Mouse (Mus musculus) MEL (cell line): ENCODE data around the gene Smim8. TPM values are rescaled to one million over a fixed set of nuclear protein-coding genes. Genes with fewer than 3 reads are reported as not detected.

Experiments used
- DNase-seq: peaks from one replicate; pipeline ENCODE4 v3.0.0; 2011; ENCODE audit warnings: low read depth, low spot score
- H3K27ac ChIP-seq: 2 replicates; pipeline ENCODE4 v1.5.1; 2012; ENCODE audit warnings: low read depth, mild to moderate bottlenecking, control low read depth, low read length, moderate library complexity; ENCODE audit not compliant: control insufficient read depth
- H3K27me3 ChIP-seq, 2 experiments: fragments of 150-350 bp in 1 of 2; sonication (generic) in 1 of 2; 2 replicates each; pipeline ENCODE4 v1.6.1; 2012; ENCODE audit warnings: low read length in 2 of 2, mild to moderate bottlenecking in 2 of 2, improper control_type of control experiment in 1 of 2, moderate library complexity in 1 of 2; ENCODE audit not compliant: insufficient read depth in 2 of 2, control insufficient read depth in 1 of 2
- H3K36me3 ChIP-seq, 2 experiments: 2 replicates each; pipeline ENCODE4 v1.6.1; 2012 to 2014; ENCODE audit warnings: low read length in 2 of 2, improper control_type of control experiment in 1 of 2, inconsistent platforms in 1 of 2, mild to moderate bottlenecking in 1 of 2; ENCODE audit not compliant: insufficient read depth in 2 of 2, control insufficient read depth in 1 of 2
- H3K4me1 ChIP-seq, 2 experiments: fragments of 150-350 bp in 1 of 2; sonication (generic) in 1 of 2; 2 replicates each; pipeline ENCODE4 v1.6.1; 2012; ENCODE audit warnings: low read length in 2 of 2, improper control_type of control experiment in 1 of 2, mild to moderate bottlenecking in 1 of 2; ENCODE audit not compliant: insufficient read depth in 2 of 2, control insufficient read depth in 1 of 2
- H3K4me3 ChIP-seq, 2 experiments: fragments of 150-350 bp in 1 of 2; sonication (generic) in 1 of 2; 2 replicates each; pipeline ENCODE4 v1.5.1; 2012; ENCODE audit warnings: low read depth in 2 of 2, low read length in 2 of 2, mild to moderate bottlenecking in 2 of 2, moderate library complexity in 2 of 2, control low read depth in 1 of 2, improper control_type of control experiment in 1 of 2; ENCODE audit not compliant: control insufficient read depth in 1 of 2, insufficient read depth in 1 of 2
- H3K79me2 ChIP-seq: 2 replicates; pipeline ENCODE4 v1.6.1; 2012; ENCODE audit warnings: mild to moderate bottlenecking, low read length, moderate library complexity; ENCODE audit not compliant: control insufficient read depth, poor library complexity, insufficient read depth
- H3K9ac ChIP-seq: 2 replicates; pipeline ENCODE4 v1.6.1; 2012; ENCODE audit warnings: low read depth, mild to moderate bottlenecking, control low read depth, low read length, moderate library complexity; ENCODE audit not compliant: control insufficient read depth, poor library complexity, severe bottlenecking
- H3K9me3 ChIP-seq: fragments of 150-350 bp; sonication (generic); replicated peaks from 2 replicates; pipeline ENCODE4 v1.6.1; 2012; ENCODE audit warnings: mild to moderate bottlenecking, low read length, improper control_type of control experiment, moderate library complexity; ENCODE audit not compliant: insufficient read depth
- BHLHE40 ChIP-seq: IDR thresholded peaks from 2 replicates; pipeline ENCODE4 v1.6.1; 2012; ENCODE audit warnings: low read depth, mild to moderate bottlenecking, inconsistent platforms, low read length, improper control_type of control experiment, borderline replicate concordance
- CHD2 ChIP-seq: IDR thresholded peaks from 2 replicates; pipeline ENCODE4 v1.6.1; 2011; ENCODE audit warnings: low read length, improper control_type of control experiment
- CTCF ChIP-seq, 3 experiments: IDR thresholded peaks in 2 of 3; conservative IDR thresholded peaks in 1 of 3; 2 replicates each; pipeline ENCODE4 v1.5.1; 2011 to 2012; ENCODE audit warnings: low read length in 3 of 3, low read depth in 2 of 3, mild to moderate bottlenecking in 2 of 3, improper control_type of control experiment in 1 of 3, inconsistent platforms in 1 of 3, mixed read lengths in 1 of 3, moderate library complexity in 1 of 3; ENCODE audit not compliant: control insufficient read depth in 1 of 3, insufficient read depth in 1 of 3, poor library complexity in 1 of 3, severe bottlenecking in 1 of 3
- E2F4 ChIP-seq: IDR thresholded peaks from 2 replicates; pipeline ENCODE4 v1.6.1; 2011; ENCODE audit warnings: low read depth, low read length, improper control_type of control experiment, borderline replicate concordance
- ELF1 ChIP-seq: IDR thresholded peaks from 2 replicates; pipeline ENCODE4 v1.6.1; 2014; ENCODE audit warnings: low read depth, mild to moderate bottlenecking, inconsistent platforms, low read length, improper control_type of control experiment, moderate library complexity
- EP300 ChIP-seq, 2 experiments: IDR thresholded peaks; 2 replicates each; pipeline ENCODE4 v1.6.1; 2011; ENCODE audit warnings: improper control_type of control experiment in 2 of 2, low read length in 2 of 2, low read depth in 1 of 2, mild to moderate bottlenecking in 1 of 2
- ETS1 ChIP-seq: IDR thresholded peaks from 2 replicates; pipeline ENCODE4 v1.6.1; 2012; ENCODE audit warnings: low read depth, mild to moderate bottlenecking, inconsistent platforms, low read length, improper control_type of control experiment, moderate library complexity
- GATA1 ChIP-seq: IDR thresholded peaks from 2 replicates; pipeline ENCODE4 v1.6.1; 2011; ENCODE audit warnings: low read depth, low read length, improper control_type of control experiment
- HCFC1 ChIP-seq: IDR thresholded peaks from 2 replicates; pipeline ENCODE4 v1.6.1; 2012; ENCODE audit warnings: low read depth, mild to moderate bottlenecking, inconsistent platforms, low read length, improper control_type of control experiment, moderate library complexity
- JUND ChIP-seq: IDR thresholded peaks from 2 replicates; pipeline ENCODE4 v1.6.1; 2011; ENCODE audit warnings: low read depth, mild to moderate bottlenecking, improper control_type of control experiment, low read length
- KAT2A ChIP-seq: conservative IDR thresholded peaks from 2 replicates; pipeline ENCODE4 v1.6.1; 2012; ENCODE audit warnings: low read depth, low read length, improper control_type of control experiment, inconsistent platforms
- MAFK ChIP-seq: IDR thresholded peaks from 2 replicates; pipeline ENCODE4 v1.6.1; 2011; ENCODE audit warnings: low read depth, mild to moderate bottlenecking, low read length, improper control_type of control experiment, borderline replicate concordance
- MAX ChIP-seq: IDR thresholded peaks from 2 replicates; pipeline ENCODE4 v1.6.1; 2011; ENCODE audit warnings: low read length, improper control_type of control experiment
- MAZ ChIP-seq: IDR thresholded peaks from 2 replicates; pipeline ENCODE4 v1.6.1; 2012; ENCODE audit warnings: low read depth, mild to moderate bottlenecking, inconsistent platforms, low read length, improper control_type of control experiment
- MEF2A ChIP-seq: IDR thresholded peaks from 2 replicates; pipeline ENCODE4 v1.6.1; 2014; ENCODE audit warnings: low read depth, mild to moderate bottlenecking, inconsistent platforms, low read length, improper control_type of control experiment; ENCODE audit not compliant: poor library complexity, insufficient replicate concordance, severe bottlenecking; ENCODE audit errors: extremely low read depth
- MXI1 ChIP-seq: IDR thresholded peaks from 2 replicates; pipeline ENCODE4 v1.6.1; 2011; ENCODE audit warnings: mild to moderate bottlenecking, low read depth, low read length, improper control_type of control experiment
- MYC ChIP-seq: IDR thresholded peaks from 2 replicates; pipeline ENCODE4 v1.6.1; 2011; ENCODE audit warnings: low read depth, mild to moderate bottlenecking, low read length, improper control_type of control experiment, moderate library complexity
- NELFE ChIP-seq: IDR thresholded peaks from 2 replicates; pipeline ENCODE4 v1.6.1; 2011; ENCODE audit warnings: low read depth, low read length, improper control_type of control experiment
- NRF1 ChIP-seq: IDR thresholded peaks from 2 replicates; pipeline ENCODE4 v1.6.1; 2014; ENCODE audit warnings: low read depth, mild to moderate bottlenecking, inconsistent platforms, low read length, improper control_type of control experiment, moderate library complexity; ENCODE audit not compliant: poor library complexity, insufficient read depth, severe bottlenecking
- POLR2A ChIP-seq, 2 experiments: IDR thresholded peaks; 2 replicates each; pipeline ENCODE4 v1.6.1; 2011 to 2012; ENCODE audit warnings: low read length in 2 of 2, mild to moderate bottlenecking in 2 of 2, control low read depth in 1 of 2, improper control_type of control experiment in 1 of 2, low read depth in 1 of 2, moderate library complexity in 1 of 2; ENCODE audit not compliant: control insufficient read depth in 1 of 2, insufficient read depth in 1 of 2, poor library complexity in 1 of 2
- POLR2AphosphoS2 ChIP-seq: IDR thresholded peaks from 2 replicates; pipeline ENCODE4 v1.6.1; 2011; ENCODE audit warnings: low read length, improper control_type of control experiment
- POLR2AphosphoS5 ChIP-seq: IDR thresholded peaks from 2 replicates; pipeline ENCODE4 v1.6.1; 2012; ENCODE audit warnings: low read depth, borderline replicate concordance, mild to moderate bottlenecking, inconsistent platforms, low read length, moderate library complexity, mixed read lengths
- RAD21 ChIP-seq: IDR thresholded peaks from 2 replicates; pipeline ENCODE4 v1.6.1; 2011; ENCODE audit warnings: mild to moderate bottlenecking, low read depth, low read length, improper control_type of control experiment
- RCOR1 ChIP-seq: IDR thresholded peaks from 2 replicates; pipeline ENCODE4 v1.6.1; 2012; ENCODE audit warnings: low read depth, mild to moderate bottlenecking, inconsistent platforms, low read length, improper control_type of control experiment
- SIN3A ChIP-seq: IDR thresholded peaks from 2 replicates; pipeline ENCODE4 v1.6.1; 2012; ENCODE audit warnings: low read length, improper control_type of control experiment, inconsistent platforms
- TAL1 ChIP-seq: IDR thresholded peaks from 2 replicates; pipeline ENCODE4 v1.6.1; 2012; ENCODE audit warnings: mild to moderate bottlenecking, inconsistent platforms, low read length, moderate library complexity, mixed read lengths
- TCF12 ChIP-seq: IDR thresholded peaks from 2 replicates; pipeline ENCODE4 v1.6.1; 2014; ENCODE audit warnings: low read depth, mild to moderate bottlenecking, inconsistent platforms, low read length, improper control_type of control experiment, moderate library complexity
- UBTF ChIP-seq: IDR thresholded peaks from 2 replicates; pipeline ENCODE4 v1.6.1; 2012; ENCODE audit warnings: low read depth, mild to moderate bottlenecking, inconsistent platforms, low read length, improper control_type of control experiment, moderate library complexity, borderline replicate concordance; ENCODE audit not compliant: insufficient read depth
- USF1 ChIP-seq: IDR thresholded peaks from 2 replicates; pipeline ENCODE4 v1.6.1; 2014; ENCODE audit warnings: low read depth, mild to moderate bottlenecking, inconsistent platforms, low read length, improper control_type of control experiment, moderate library complexity
- USF2 ChIP-seq, 2 experiments: IDR thresholded peaks; 2 replicates each; pipeline ENCODE4 v1.6.1; 2011 to 2012; ENCODE audit warnings: improper control_type of control experiment in 2 of 2, low read length in 2 of 2, borderline replicate concordance in 1 of 2, inconsistent platforms in 1 of 2, low read depth in 1 of 2, mild to moderate bottlenecking in 1 of 2; ENCODE audit not compliant: insufficient read depth in 1 of 2
- ZC3H11A ChIP-seq: IDR thresholded peaks from 2 replicates; pipeline ENCODE4 v1.6.1; 2012; ENCODE audit warnings: low read depth, mild to moderate bottlenecking, inconsistent platforms, low read length, improper control_type of control experiment
- ZKSCAN1 ChIP-seq: IDR thresholded peaks from 2 replicates; pipeline ENCODE4 v1.6.1; 2012; ENCODE audit warnings: low read depth, mild to moderate bottlenecking, inconsistent platforms, low read length, improper control_type of control experiment, moderate library complexity
- ZMIZ1 ChIP-seq: IDR thresholded peaks from 2 replicates; pipeline ENCODE4 v1.6.1; 2012; ENCODE audit warnings: low read depth, mild to moderate bottlenecking, inconsistent platforms, low read length, improper control_type of control experiment, moderate library complexity
- ZNF384 ChIP-seq: IDR thresholded peaks from 2 replicates; pipeline ENCODE4 v1.6.1; 2012; ENCODE audit warnings: low read depth, mild to moderate bottlenecking, inconsistent platforms, low read length, improper control_type of control experiment
- polyA plus RNA-seq, 2 experiments: library from polyadenylated mRNA; stranded (reverse) in 1 of 2; unstranded in 1 of 2; fragments of >175 nt in 1 of 2; fragments of >200 nt in 1 of 2; gene quantifications; 2 replicates each; pipeline versions ENCODE4 v1.2.1 to v1.2.4; 2012; ENCODE audit warnings: low replicate concordance in 2 of 2, low read depth in 1 of 2; ENCODE audit not compliant: insufficient read length in 2 of 2, insufficient read depth in 1 of 2, missing spikeins in 1 of 2
- total RNA-seq: library from RNA; depleted of rRNA; stranded (reverse); fragments of 300-350 nt; gene quantifications from 2 replicates; pipeline ENCODE4 v1.2.3, GENCODE M21; 2012; rRNA removed

Smim8 gene
- total RNA-seq: 8.5 and 9.8 TPM in 2 replicates
- 1 to 10 TPM in 1 of 2 experiments, not detected in 1; 8.1 TPM for polyA plus RNA-seq

DNA sequence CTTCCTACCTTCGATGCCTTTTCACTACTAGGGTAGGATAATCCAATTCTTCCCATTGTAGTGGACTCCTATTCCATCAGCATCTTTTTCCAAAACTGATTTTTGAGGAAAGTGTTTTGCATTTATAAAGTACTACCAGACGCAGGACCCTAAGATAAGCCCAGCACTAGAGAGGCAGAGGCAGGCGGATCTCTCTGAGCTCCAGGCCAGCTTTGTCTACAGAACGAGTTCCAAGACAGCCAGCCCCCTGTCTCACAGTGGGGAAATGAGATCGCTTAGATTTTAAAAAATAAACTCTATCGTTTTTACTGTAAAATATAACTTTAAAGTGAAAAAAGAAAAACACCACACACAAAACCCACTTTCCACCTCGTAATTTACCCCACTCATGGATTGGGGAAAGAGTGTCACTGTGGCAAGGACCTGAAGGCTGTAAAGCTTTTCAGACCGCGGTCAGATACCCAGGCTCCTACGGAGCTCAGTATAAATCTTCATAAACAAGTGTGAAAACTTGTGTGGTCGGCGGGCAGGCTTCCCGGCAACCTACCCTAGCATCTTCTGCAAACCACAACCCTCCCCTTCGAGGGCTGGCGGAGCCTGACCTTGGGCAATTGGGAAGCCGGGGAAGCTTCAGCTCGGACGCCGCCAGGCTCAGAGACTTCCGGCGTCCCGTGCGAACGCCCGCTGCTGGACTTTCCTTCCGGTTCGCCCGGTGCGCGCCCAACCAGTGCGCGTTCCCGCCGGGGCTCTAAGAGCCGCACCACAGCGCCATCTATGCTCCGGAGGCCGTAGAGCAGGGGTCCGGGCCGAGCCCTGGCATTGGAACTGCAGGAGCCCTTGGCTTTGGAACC lies at the start of gene Smim8:
Gene Smim8 (minus strand): TSS at position 747 of the 851 bp plus-strand sequence.
- peaks cover 1% of the 10 kb centered on the region; the same call in 1 of the 2 replicates for H3K79me2 ChIP-seq
- H3K9ac ChIP-seq: peak within 1 kb of the TSS; percentile 95
- H3K9me3 ChIP-seq: no peaks in the 10 kb centered on the region
- peak within 1 kb of the TSS; percentile 69 for H3K27ac ChIP-seq
- H3K4me1 ChIP-seq: peaks cover 0 to 5% of the 10 kb centered on the region in 2 experiments; a peak in 3 of 4 replicates
- no peaks in the 10 kb centered on the region; a peak in 1 of 4 replicates for H3K36me3 ChIP-seq
- DNase-seq: peak; percentile 90
- H3K4me3 ChIP-seq: peak within 1 kb of the TSS; percentile 85 to 93
- H3K27me3 ChIP-seq: no peaks in the 10 kb centered on the region
- TF ChIP-seq MEF2A (no peak), KAT2A (no peak), USF2 (IDR thresholded peaks at IDR 0.05; ENCODE audit: borderline replicate concordance in 1 of 2, insufficient read depth in 1 of 2, low read depth in 1 of 2, low read length in 2 of 2) (no peak), ZNF384 (no peak), POLR2A (IDR thresholded peaks at IDR 0.05; ENCODE audit: control insufficient read depth in 1 of 2, insufficient read depth in 1 of 2, low read depth in 1 of 2, low read length in 2 of 2, poor library complexity in 1 of 2) (peak; percentile 71 to 82), TCF12 (peak; percentile 55; the same call in 1 of the 2 replicates), ZMIZ1 (0 out of 2 replicates have a peak, but pooled peaks have one; percentile 52), USF1 (no peak), CTCF (IDR thresholded peaks at IDR 0.05 in 2 of 3, conservative IDR thresholded peaks at IDR 0.05 in 1 of 3; ENCODE audit: control insufficient read depth in 1 of 3, insufficient read depth in 1 of 3, low read depth in 2 of 3, low read length in 3 of 3, poor library complexity in 1 of 3, severe bottlenecking in 1 of 3) (peak; percentile 35 to 80 (median 69); a peak in 5 of 6 replicates), CHD2 (no peak), TAL1 (no peak), MAX (no peak), POLR2AphosphoS5 (no peak), MXI1 (no peak; the same call in 1 of the 2 replicates), MAZ (no peak), BHLHE40 (0 out of 2 replicates have a peak, but pooled peaks have one; percentile 8), ZKSCAN1 (no peak), NRF1 (peak; percentile 24; the same call in 1 of the 2 replicates), RAD21 (no peak), RCOR1 (no peak), E2F4 (no peak), EP300 (IDR thresholded peaks at IDR 0.05; ENCODE audit: low read depth in 1 of 2, low read length in 2 of 2) (no peak), SIN3A (peak; percentile 57), ETS1 (peak; percentile 33; the same call in 1 of the 2 replicates), MAFK (no peak), GATA1 (no peak), HCFC1 (peak; percentile 81), ELF1 (peak; percentile 74), JUND (no peak), MYC (no peak), ZC3H11A (no peak), POLR2AphosphoS2 (peak; percentile 72; the same call in 1 of the 2 replicates), NELFE (peak; percentile 87), UBTF (no peak)
